Mouse (Mus musculus): Measurements from ENCODE around the gene Farsa.
A peak's percentile ranks its signal among the peaks of the same experiment; 100 is the strongest.
"Not testable (repeated sequence)": the region's sequence is repeated elsewhere in the genome, so short reads cannot be mapped to it uniquely, and the experiment has no call there.

Gene Farsa

GRCm38 (mm10) chr8:84856864-84857441 lies at the start of gene Farsa:
Farsa (plus strand) TSS chr8:84856989.
- DNase-seq (ENCODE audit: low read depth), result peak; percentile 96

- DNase-seq (ENCODE audit: low read depth), result no peak
These were observed 47.5 kb upstream of the Farsa start for GRCm38 (mm10) chr8:84809109-84809940.

- DNase-seq (ENCODE audit: low read depth), result no peak
These were observed 46.9 kb upstream of the Farsa start for GRCm38 (mm10) chr8:84809941-84810280.

GRCm38 (mm10) chr8:84810896-84811295 lies 45.9 kb upstream of the Farsa start:
- DNase-seq (ENCODE audit: low read depth), result peak; percentile 87

- no peak for DNase-seq (ENCODE audit: low read depth)
These were observed 45.5 kb upstream of the Farsa start for GRCm38 (mm10) chr8:84811303-84811702.

GRCm38 (mm10) chr8:84813059-84813458 lies 43.7 kb upstream of the Farsa start:
- peak; percentile 92 for DNase-seq (ENCODE audit: low read depth)

- DNase-seq (ENCODE audit: low read depth), result no peak
These were observed 43.0 kb upstream of the Farsa start for GRCm38 (mm10) chr8:84813830-84814229.

GRCm38 (mm10) chr8:84814240-84814554 lies 42.6 kb upstream of the Farsa start:
- DNase-seq (ENCODE audit: low read depth), result no peak

- no peak for DNase-seq (ENCODE audit: low read depth)
These were observed 42.0 kb upstream of the Farsa start for GRCm38 (mm10) chr8:84814555-84815441.

GRCm38 (mm10) chr8:84815547-84815946 lies 41.2 kb upstream of the Farsa start:
- DNase-seq (ENCODE audit: low read depth), result peak; percentile 93

GRCm38 (mm10) chr8:84816117-84816516 lies 40.7 kb upstream of the Farsa start:
- no peak for DNase-seq (ENCODE audit: low read depth)

GRCm38 (mm10) chr8:84822723-84823122 lies 34.1 kb upstream of the Farsa start, which contains the start of gene Dand5:
Dand5 (minus strand) TSS chr8:84822823.
- DNase-seq (ENCODE audit: low read depth), result no peak

- DNase-seq (ENCODE audit: low read depth), result peak; percentile 87
These were observed 33.1 kb upstream of the Farsa start for GRCm38 (mm10) chr8:84823653-84824052.

GRCm38 (mm10) chr8:84825636-84826035 lies 31.2 kb upstream of the Farsa start:
- peak; percentile 76 for DNase-seq (ENCODE audit: low read depth)

- DNase-seq (ENCODE audit: low read depth), result not testable (repeated sequence)
These were observed 30.3 kb upstream of the Farsa start for GRCm38 (mm10) chr8:84826518-84826917.

- DNase-seq (ENCODE audit: low read depth), result peak; percentile 84
These were observed 25.3 kb upstream of the Farsa start, which contains the start of gene Gadd45gip1 for GRCm38 (mm10) chr8:84831490-84831889. Gadd45gip1 (plus strand) TSS chr8:84831522.

GRCm38 (mm10) chr8:84832034-84832717 lies 24.6 kb upstream of the Farsa start:
- DNase-seq (ENCODE audit: low read depth), result peak; percentile 90

- DNase-seq (ENCODE audit: low read depth), result peak; percentile 21
These were observed 23.7 kb upstream of the Farsa start for GRCm38 (mm10) chr8:84832759-84833742.

- no peak for DNase-seq (ENCODE audit: low read depth)
These were observed 22.6 kb upstream of the Farsa start for GRCm38 (mm10) chr8:84834002-84834865.

All from induced T-regulatory cell, adult 2 months (primary cell).